Mouse (Mus musculus): ENCODE data around the gene Npr1. TPM values are rescaled to one million over a fixed set of nuclear protein-coding genes. Genes with fewer than 3 reads are reported as not detected.

The Npr1 gene
- polyA plus RNA-seq, 1 experiment from 2014 or later: 2.3 TPM

GRCm38 (mm10) chr3:90466311-90466766, 673 bp upstream of the Npr1 start:
- Histone ChIP-seq H3K4me1 (ENCODE audit: control insufficient read depth, insufficient read depth, low read length) (no peaks in the 10 kb centered on the region), H3K4me2 (ENCODE audit: low read depth, severe bottlenecking) (peak overlapping the region; percentile 75), H3K4me3 (ENCODE audit: low read depth, low read length) (peak overlapping the region; percentile 43), H3K27me3 (ENCODE audit: control insufficient read depth, insufficient read depth, low read length) (peaks cover 41% of the 10 kb centered on the region), H3K9me3 (ENCODE audit: control insufficient read depth, low read length) (no peaks in the 10 kb centered on the region), H3K9ac (ENCODE audit: low read length) (peak overlapping the region; percentile 8; the same call in 1 of the 2 replicates), H3K27ac (replicated peaks; ENCODE audit: low read depth, low read length) (no peak overlapping the region), H3K36me3 (ENCODE audit: control insufficient read depth, insufficient read depth, low read length) (no peaks in the 10 kb centered on the region)
- WGBS: under 1% methylated on average over 15 of the region's 15 CpGs
- DNase-seq (ENCODE audit: low spot score) (peak; percentile 74), ATAC-seq (ENCODE audit: insufficient number of reproducible peaks, low FRiP score, low TSS enrichment, low read depth) (peak; percentile 27)

- Histone ChIP-seq H3K27me3 (ENCODE audit: control insufficient read depth, insufficient read depth, low read length) (peaks cover 41% of the 10 kb centered on the region), H3K4me1 (ENCODE audit: control insufficient read depth, insufficient read depth, low read length) (no peaks in the 10 kb centered on the region), H3K36me3 (ENCODE audit: control insufficient read depth, insufficient read depth, low read length) (no peaks in the 10 kb centered on the region), H3K4me3 (ENCODE audit: low read depth, low read length) (peak overlapping the region; percentile 43), H3K4me2 (ENCODE audit: low read depth, severe bottlenecking) (peak overlapping the region; percentile 75), H3K9ac (ENCODE audit: low read length) (peak overlapping the region; percentile 47), H3K9me3 (ENCODE audit: control insufficient read depth, low read length) (no peaks in the 10 kb centered on the region), H3K27ac (replicated peaks; ENCODE audit: low read depth, low read length) (no peak overlapping the region)
- ATAC-seq (ENCODE audit: insufficient number of reproducible peaks, low FRiP score, low TSS enrichment, low read depth): peak; percentile 40; the same call in 1 of the 2 replicates
- DNase-seq (ENCODE audit: low spot score): peak; percentile 62
- WGBS: 2% methylated on average over 75 of the region's 75 CpGs
Measured at GRCm38 (mm10) chr3:90465081-90465685, 483 bp downstream of the Npr1 start.

GRCm38 (mm10) chr3:90464552-90465080, 1.1 kb downstream of the Npr1 start:
- no peak overlapping the region for H3K27ac ChIP-seq (replicated peaks; ENCODE audit: low read depth, low read length)
- ATAC-seq (ENCODE audit: insufficient number of reproducible peaks, low FRiP score, low TSS enrichment, low read depth) (peak; percentile 28; the same call in 1 of the 2 replicates), DNase-seq (ENCODE audit: low spot score) (no peak)

GRCm38 (mm10) chr3:90462579-90462978, 3.1 kb downstream of the Npr1 start:
- no peaks in the 10 kb centered on the region for H3K36me3 ChIP-seq (ENCODE audit: control insufficient read depth, insufficient read depth, low read length)
- H3K4me1 ChIP-seq (ENCODE audit: control insufficient read depth, insufficient read depth, low read length): no peaks in the 10 kb centered on the region
- ATAC-seq (ENCODE audit: insufficient number of reproducible peaks, low FRiP score, low TSS enrichment, low read depth) (no peak), DNase-seq (ENCODE audit: low spot score) (no peak)
- no peak overlapping the region for H3K27ac ChIP-seq (replicated peaks; ENCODE audit: low read depth, low read length)
- H3K9ac ChIP-seq (ENCODE audit: low read length): no peak overlapping the region; the same call in 1 of the 2 replicates
- H3K4me3 ChIP-seq (ENCODE audit: low read depth, low read length): no peak overlapping the region
- WGBS: 33% methylated on average over 7 of the region's 7 CpGs
- H3K27me3 ChIP-seq (ENCODE audit: control insufficient read depth, insufficient read depth, low read length): peaks cover 41% of the 10 kb centered on the region
- H3K4me2 ChIP-seq (ENCODE audit: low read depth, severe bottlenecking): no peak overlapping the region
- H3K9me3 ChIP-seq (ENCODE audit: control insufficient read depth, low read length): no peaks in the 10 kb centered on the region

More at GRCm38 (mm10) chr3:90464552-90465080, 1.1 kb downstream of the Npr1 start:
- H3K4me3 ChIP-seq (ENCODE audit: low read depth, low read length): peak overlapping the region; percentile 43
- 0 out of 2 replicates have a peak overlapping the region, but pooled peaks have one; percentile 47 for H3K9ac ChIP-seq (ENCODE audit: low read length)
- no peaks in the 10 kb centered on the region for H3K9me3 ChIP-seq (ENCODE audit: control insufficient read depth, low read length)
- peak overlapping the region; percentile 75 for H3K4me2 ChIP-seq (ENCODE audit: low read depth, severe bottlenecking)
- no peaks in the 10 kb centered on the region for H3K4me1 ChIP-seq (ENCODE audit: control insufficient read depth, insufficient read depth, low read length)
- H3K36me3 ChIP-seq (ENCODE audit: control insufficient read depth, insufficient read depth, low read length): no peaks in the 10 kb centered on the region
- peaks cover 41% of the 10 kb centered on the region for H3K27me3 ChIP-seq (ENCODE audit: control insufficient read depth, insufficient read depth, low read length)
- WGBS: 11% methylated on average over 37 of the region's 37 CpGs

GRCm38 (mm10) chr3:90461935-90462334, 3.7 kb downstream of the Npr1 start:
- Histone ChIP-seq H3K36me3 (ENCODE audit: control insufficient read depth, insufficient read depth, low read length) (no peaks in the 10 kb centered on the region), H3K9ac (ENCODE audit: low read length) (no peak overlapping the region), H3K4me1 (ENCODE audit: control insufficient read depth, insufficient read depth, low read length) (no peaks in the 10 kb centered on the region), H3K27ac (replicated peaks; ENCODE audit: low read depth, low read length) (no peak overlapping the region), H3K9me3 (ENCODE audit: control insufficient read depth, low read length) (no peaks in the 10 kb centered on the region), H3K4me2 (ENCODE audit: low read depth, severe bottlenecking) (no peak overlapping the region), H3K4me3 (ENCODE audit: low read depth, low read length) (no peak overlapping the region), H3K27me3 (ENCODE audit: control insufficient read depth, insufficient read depth, low read length) (peaks cover 41% of the 10 kb centered on the region)
- ATAC-seq (ENCODE audit: insufficient number of reproducible peaks, low FRiP score, low TSS enrichment, low read depth) (no peak), DNase-seq (ENCODE audit: low spot score) (no peak)
- 87% methylated on average over 3 of the region's 3 CpGs for WGBS

- H3K9ac ChIP-seq (ENCODE audit: low read length): no peak overlapping the region
- DNase-seq (ENCODE audit: low spot score): no peak
- H3K27me3 ChIP-seq (ENCODE audit: control insufficient read depth, insufficient read depth, low read length): peaks cover 33% of the 10 kb centered on the region
- H3K4me2 ChIP-seq (ENCODE audit: low read depth, severe bottlenecking): no peak overlapping the region
- WGBS: 68% methylated on average over 5 of the region's 5 CpGs
- no peaks in the 10 kb centered on the region for H3K36me3 ChIP-seq (ENCODE audit: control insufficient read depth, insufficient read depth, low read length)
- H3K4me3 ChIP-seq (ENCODE audit: low read depth, low read length): no peak overlapping the region
- no peak for ATAC-seq (ENCODE audit: insufficient number of reproducible peaks, low FRiP score, low TSS enrichment, low read depth)
- H3K9me3 ChIP-seq (ENCODE audit: control insufficient read depth, low read length): no peaks in the 10 kb centered on the region
- no peaks in the 10 kb centered on the region for H3K4me1 ChIP-seq (ENCODE audit: control insufficient read depth, insufficient read depth, low read length)
- no peak overlapping the region for H3K27ac ChIP-seq (replicated peaks; ENCODE audit: low read depth, low read length)
Measured at GRCm38 (mm10) chr3:90460315-90460714, 5.4 kb downstream of the Npr1 start.

- ATAC-seq (ENCODE audit: insufficient number of reproducible peaks, low FRiP score, low TSS enrichment, low read depth) (no peak), DNase-seq (ENCODE audit: low spot score) (no peak)
- Histone ChIP-seq H3K27ac (replicated peaks; ENCODE audit: low read depth, low read length) (no peak overlapping the region), H3K9me3 (ENCODE audit: control insufficient read depth, low read length) (no peaks in the 10 kb centered on the region), H3K27me3 (ENCODE audit: control insufficient read depth, insufficient read depth, low read length) (peaks cover 28% of the 10 kb centered on the region), H3K4me1 (ENCODE audit: control insufficient read depth, insufficient read depth, low read length) (no peaks in the 10 kb centered on the region), H3K36me3 (ENCODE audit: control insufficient read depth, insufficient read depth, low read length) (no peaks in the 10 kb centered on the region), H3K4me2 (ENCODE audit: low read depth, severe bottlenecking) (no peak overlapping the region), H3K9ac (ENCODE audit: low read length) (no peak overlapping the region), H3K4me3 (ENCODE audit: low read depth, low read length) (no peak overlapping the region)
- 78% methylated on average over 9 of the region's 9 CpGs for WGBS
Measured at GRCm38 (mm10) chr3:90459727-90460126, 5.9 kb downstream of the Npr1 start.

GRCm38 (mm10) chr3:90454931-90455330, 10.7 kb downstream of the Npr1 start:
- H3K27me3 ChIP-seq (ENCODE audit: control insufficient read depth, insufficient read depth, low read length): no peaks in the 10 kb centered on the region
- ATAC-seq (ENCODE audit: insufficient number of reproducible peaks, low FRiP score, low TSS enrichment, low read depth): no peak
- 87% methylated on average over 14 of the region's 14 CpGs for WGBS

More at GRCm38 (mm10) chr3:90454931-90455330, 10.7 kb downstream of the Npr1 start:
- H3K4me2 ChIP-seq (ENCODE audit: low read depth, severe bottlenecking): no peak overlapping the region
- H3K27ac ChIP-seq (replicated peaks; ENCODE audit: low read depth, low read length): no peak overlapping the region
- no peaks in the 10 kb centered on the region for H3K9me3 ChIP-seq (ENCODE audit: control insufficient read depth, low read length)
- H3K9ac ChIP-seq (ENCODE audit: low read length): no peak overlapping the region
- 0 out of 2 replicates have a peak, but pooled peaks cover 2% of the 10 kb centered on the region for H3K4me1 ChIP-seq (ENCODE audit: control insufficient read depth, insufficient read depth, low read length)
- no peak overlapping the region for H3K4me3 ChIP-seq (ENCODE audit: low read depth, low read length)
- no peaks in the 10 kb centered on the region for H3K36me3 ChIP-seq (ENCODE audit: control insufficient read depth, insufficient read depth, low read length)
- no peak for DNase-seq (ENCODE audit: low spot score)

Measured in limb, embryonic 11.5 days (tissue).